Mouse (Mus musculus): Measurements from ENCODE around the gene Prkar2b. TPM values are rescaled to one million over a fixed set of nuclear protein-coding genes. Genes with fewer than 3 reads are reported as not detected.
A peak's percentile ranks its signal among the peaks of the same experiment; 100 is the strongest.

The Prkar2b gene
- total and polyA plus RNA-seq, 3 experiments: 2.5 to 6.1 (median 2.9) TPM

- TF ChIP-seq MYC (IDR thresholded peaks at IDR 0.05; ENCODE audit: low read depth, low read length) (peak; percentile 94), MEF2A (IDR thresholded peaks at IDR 0.05; ENCODE audit: borderline replicate concordance, low read depth, low read length) (peak; percentile 77), POLR2AphosphoS2 (IDR thresholded peaks at IDR 0.05; ENCODE audit: low read depth, low read length) (peak; percentile 91; the same call in 1 of the 2 replicates), RCOR1 (conservative IDR thresholded peaks at IDR 0.05; ENCODE audit: low read depth, low read length) (no peak), KAT2A (IDR thresholded peaks at IDR 0.05; ENCODE audit: insufficient replicate concordance, low read length) (peak; percentile 97), NRF1 (IDR thresholded peaks at IDR 0.05; ENCODE audit: low read depth, low read length) (no peak; the same call in none of the 2 replicates), USF1 (IDR thresholded peaks at IDR 0.05; ENCODE audit: low read depth, low read length) (peak; percentile 62), POLR2A (IDR thresholded peaks at IDR 0.05; ENCODE audit: low read depth, low read length) (no peak), TBP (conservative IDR thresholded peaks at IDR 0.05; ENCODE audit: low read depth, low read length) (peak; percentile 65), TCF12 (IDR thresholded peaks at IDR 0.05; ENCODE audit: low read depth, low read length) (0 out of 2 replicates have a peak, but pooled peaks have one; percentile 22), CHD2 (IDR thresholded peaks at IDR 0.05; ENCODE audit: low read length) (peak; percentile 97), ZC3H11A (IDR thresholded peaks at IDR 0.05; ENCODE audit: low read depth, low read length) (no peak), ETS1 (conservative IDR thresholded peaks at IDR 0.05; ENCODE audit: low read depth, low read length) (no peak; the same call in 1 of the 2 replicates), IRF4 (IDR thresholded peaks at IDR 0.05; ENCODE audit: low read depth, low read length) (peak; percentile 66; the same call in 1 of the 2 replicates), MXI1 (IDR thresholded peaks at IDR 0.05; ENCODE audit: low read depth, low read length) (peak; percentile 99), MAFK (IDR thresholded peaks at IDR 0.05; ENCODE audit: insufficient replicate concordance, low read length) (no peak), GABPA (IDR thresholded peaks at IDR 0.05; ENCODE audit: insufficient replicate concordance, low read depth, low read length) (peak; percentile 76; the same call in 1 of the 2 replicates), MAX (IDR thresholded peaks at IDR 0.05; ENCODE audit: low read length) (peak; percentile 100), RAD21 (IDR thresholded peaks at IDR 0.05; ENCODE audit: low read depth, low read length) (no peak), SIN3A (IDR thresholded peaks at IDR 0.05; ENCODE audit: low read length) (peak; percentile 100), E2F4 (IDR thresholded peaks at IDR 0.05; ENCODE audit: insufficient replicate concordance, low read depth, low read length) (no peak), BHLHE40 (IDR thresholded peaks at IDR 0.05; ENCODE audit: low read depth, low read length) (peak; percentile 90), EP300 (IDR thresholded peaks at IDR 0.05; ENCODE audit: low read length) (no peak), HCFC1 (IDR thresholded peaks at IDR 0.05; ENCODE audit: low read depth, low read length) (peak; percentile 98), MAZ (IDR thresholded peaks at IDR 0.05; ENCODE audit: low read depth, low read length) (peak; percentile 99)
- dilution Hi-C loops (cut with MboI; ENCODE audit: extremely low pct_ligation_motif_present, extremely low pct_unique_long_range_greater_than_20kb, low sequenced_read_pairs): no loop called here
These were observed 111.1 kb downstream of the Prkar2b start, which contains the start of gene Hbp1 for GRCm38 (mm10) chr12:31949759-31950658. Gene Hbp1, minus strand, starts transcription at chr12:31950535.

More at GRCm38 (mm10) chr12:31949759-31950658, 111.1 kb downstream of the Prkar2b start, which contains the start of gene Hbp1:
- Histone ChIP-seq H3K4me2 (ENCODE audit: insufficient read depth, low read depth, poor library complexity, severe bottlenecking) (peak within 1 kb of the TSS; percentile 96), H3K4me3 (replicated peaks in 1 of 3; ENCODE audit: low read depth in 2 of 3, low read length in 2 of 3, poor library complexity in 1 of 3) (peak within 1 kb of the TSS; percentile 68 to 88 (median 83)), H3K9me3 (replicated peaks; ENCODE audit: low read length) (no peaks in the 10 kb centered on the region), H3K79me2 (replicated peaks; ENCODE audit: control insufficient read depth, extremely low read depth, insufficient read depth, poor library complexity, severe bottlenecking) (peaks cover 37% of the 10 kb centered on the region), H3K4me1 (ENCODE audit: control insufficient read depth in 1 of 2, insufficient read depth in 2 of 2) (peaks cover 2 to 33% of the 10 kb centered on the region in 2 experiments), H3K36me3 (replicated peaks in 1 of 2; ENCODE audit: control insufficient read depth in 1 of 2, insufficient read depth in 1 of 2, low read length in 1 of 2) (peaks cover 0 to 8% of the 10 kb centered on the region in 2 experiments), H3K27me3 (replicated peaks) (no peaks in the 10 kb centered on the region), H3K27ac (ENCODE audit: insufficient read depth, low read depth) (peak within 1 kb of the TSS; percentile 93), H3K9ac (ENCODE audit: insufficient read depth, low read depth) (peak within 1 kb of the TSS; percentile 99)
- peak; percentile 99 for DNase-seq (ENCODE audit: extremely low read depth)
- in situ Hi-C loops (cut with MboI; ENCODE audit: low pct_ligation_motif_present, low pct_unique_long_range_greater_than_20kb, low sequenced_read_pairs): loop anchor here (25.0 kb wide), 1 partner anchor 438 kb away; no protein-coding TSS in a partner anchor
